Mouse (Mus musculus): Measurements from ENCODE around the gene Psmc3. TPM values are rescaled to one million over a fixed set of nuclear protein-coding genes. Genes with fewer than 3 reads are reported as not detected.
A peak's percentile ranks its signal among the peaks of the same experiment; 100 is the strongest.

The Psmc3 gene
- polyA plus RNA-seq, 1 experiment = 127 TPM

DNA sequence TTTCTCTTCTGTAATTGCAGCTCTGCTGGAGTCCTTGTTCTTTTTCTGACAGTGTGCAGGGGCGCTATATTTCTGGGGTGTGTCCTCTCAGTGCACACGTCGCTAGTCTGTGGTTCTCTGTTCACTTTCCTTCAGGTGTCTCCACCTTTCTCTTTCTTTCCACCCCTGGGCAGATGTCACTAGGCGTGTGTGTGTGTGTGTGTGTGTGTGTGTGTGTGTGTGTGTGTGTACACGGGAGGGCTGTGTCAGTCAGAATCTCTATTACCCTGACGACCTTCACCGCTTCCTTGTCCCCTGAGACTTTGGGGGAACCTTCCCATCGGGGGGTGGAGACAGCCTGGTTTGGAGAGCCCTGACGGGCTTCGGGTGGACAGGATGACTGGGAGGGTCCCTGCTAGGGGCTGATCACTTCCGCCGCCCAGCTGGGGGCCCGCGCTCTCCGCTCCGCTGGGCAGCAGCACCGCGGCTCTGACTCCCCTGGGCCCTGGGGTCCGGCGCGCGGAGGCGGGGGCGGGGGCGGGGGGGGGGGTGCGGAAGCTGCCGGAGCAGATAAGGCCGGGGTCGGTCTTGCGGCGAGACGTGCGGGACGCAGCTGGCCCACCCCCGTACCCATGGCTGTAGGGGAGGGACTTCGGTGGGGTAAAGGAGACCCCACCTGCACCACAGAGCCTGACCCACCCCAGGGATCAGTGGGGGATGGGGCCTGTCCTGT is 24.7 kb downstream of the Psmc3 start:
- TF ChIP-seq GATA1 (IDR thresholded peaks at IDR 0.05; ENCODE audit: borderline replicate concordance, low read length) = no peak
- no peak for TF ChIP-seq FLI1 (IDR thresholded peaks at IDR 0.05; ENCODE audit: low read length)

DNA sequence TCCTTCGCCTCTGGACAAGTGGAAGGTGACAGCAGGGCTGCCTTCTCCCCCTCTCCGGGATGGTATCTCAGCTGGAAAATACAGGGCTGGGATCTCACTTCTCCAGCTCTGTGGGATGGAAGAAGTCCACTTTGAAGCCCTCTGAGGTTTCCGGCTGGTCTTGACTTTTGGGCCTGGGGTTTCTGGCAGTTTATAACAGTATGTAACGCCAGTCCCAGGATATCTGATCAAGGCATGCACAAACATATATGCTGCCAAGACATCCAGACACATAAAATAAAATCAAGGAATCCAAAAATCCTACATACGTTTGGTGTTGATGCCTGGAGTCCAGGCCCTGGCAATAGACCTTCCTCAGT is 25.2 kb downstream of the Psmc3 start:
- Histone ChIP-seq H3K4me1 (peaks cover 75% of the 10 kb centered on the region), H3K27me3 (replicated peaks) (no peaks in the 10 kb centered on the region), H3K9me3 (no peaks in the 10 kb centered on the region), H3K4me3 (replicated peaks) (peak overlapping the region; percentile 91), H3K36me3 (replicated peaks; ENCODE audit: low read length) (no peaks in the 10 kb centered on the region)
- TF ChIP-seq FLI1 (IDR thresholded peaks at IDR 0.05; ENCODE audit: low read length) = no peak
- TF ChIP-seq GATA1 (IDR thresholded peaks at IDR 0.05; ENCODE audit: borderline replicate concordance, low read length) = no peak

More for the DNA sequence above, 24.7 kb downstream of the Psmc3 start:
- H3K27me3 ChIP-seq (replicated peaks) = no peaks in the 10 kb centered on the region
- no peaks in the 10 kb centered on the region for H3K9me3 ChIP-seq
- H3K4me3 ChIP-seq (replicated peaks) = peak overlapping the region; percentile 91
- peaks cover 69% of the 10 kb centered on the region for H3K4me1 ChIP-seq
- no peaks in the 10 kb centered on the region for H3K36me3 ChIP-seq (replicated peaks; ENCODE audit: low read length)

DNA sequence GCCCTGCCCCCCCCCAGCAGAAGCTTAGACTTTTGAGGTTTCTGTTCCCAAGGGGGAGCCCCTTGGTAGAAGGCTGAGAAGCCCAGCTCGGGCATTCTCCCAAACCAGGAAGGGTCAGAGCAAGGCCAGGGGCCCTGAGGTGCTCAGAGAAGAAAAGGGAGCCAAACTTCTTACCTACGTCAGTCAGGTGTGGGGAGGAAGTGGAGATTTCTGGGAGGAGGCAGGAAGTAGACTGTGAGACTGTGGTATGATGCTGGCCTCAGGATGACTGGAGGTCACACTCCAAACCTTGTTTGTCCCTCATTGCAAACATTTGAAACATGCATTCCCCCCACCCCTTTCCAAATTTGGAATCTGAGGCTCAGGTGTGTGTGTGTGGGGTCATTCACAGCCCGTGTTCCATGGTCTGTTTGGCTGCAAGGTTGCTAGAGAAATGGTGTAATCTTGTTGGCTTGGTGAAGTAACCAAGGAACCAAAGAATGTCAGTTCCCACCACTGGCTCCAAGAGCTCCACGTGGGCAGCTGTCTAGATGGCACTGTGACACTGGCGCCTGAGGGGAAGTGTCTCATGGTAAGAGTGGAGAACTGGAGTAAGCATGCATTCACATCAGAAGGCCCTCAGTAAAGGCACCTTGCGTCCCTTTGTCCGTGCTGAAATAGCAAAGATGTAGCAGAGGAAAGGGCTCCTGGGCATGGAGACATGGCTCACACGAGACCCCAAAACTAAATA is 27.1 kb downstream of the Psmc3 start:
- Histone ChIP-seq H3K36me3 (replicated peaks; ENCODE audit: low read length) (no peaks in the 10 kb centered on the region), H3K9me3 (no peaks in the 10 kb centered on the region), H3K27me3 (replicated peaks) (no peaks in the 10 kb centered on the region), H3K4me3 (replicated peaks) (peak overlapping the region; percentile 59), H3K4me1 (peaks cover 81% of the 10 kb centered on the region)
- TF ChIP-seq GATA1 (IDR thresholded peaks at IDR 0.05; ENCODE audit: borderline replicate concordance, low read length) = no peak
- TF ChIP-seq FLI1 (IDR thresholded peaks at IDR 0.05; ENCODE audit: low read length) = no peak

DNA sequence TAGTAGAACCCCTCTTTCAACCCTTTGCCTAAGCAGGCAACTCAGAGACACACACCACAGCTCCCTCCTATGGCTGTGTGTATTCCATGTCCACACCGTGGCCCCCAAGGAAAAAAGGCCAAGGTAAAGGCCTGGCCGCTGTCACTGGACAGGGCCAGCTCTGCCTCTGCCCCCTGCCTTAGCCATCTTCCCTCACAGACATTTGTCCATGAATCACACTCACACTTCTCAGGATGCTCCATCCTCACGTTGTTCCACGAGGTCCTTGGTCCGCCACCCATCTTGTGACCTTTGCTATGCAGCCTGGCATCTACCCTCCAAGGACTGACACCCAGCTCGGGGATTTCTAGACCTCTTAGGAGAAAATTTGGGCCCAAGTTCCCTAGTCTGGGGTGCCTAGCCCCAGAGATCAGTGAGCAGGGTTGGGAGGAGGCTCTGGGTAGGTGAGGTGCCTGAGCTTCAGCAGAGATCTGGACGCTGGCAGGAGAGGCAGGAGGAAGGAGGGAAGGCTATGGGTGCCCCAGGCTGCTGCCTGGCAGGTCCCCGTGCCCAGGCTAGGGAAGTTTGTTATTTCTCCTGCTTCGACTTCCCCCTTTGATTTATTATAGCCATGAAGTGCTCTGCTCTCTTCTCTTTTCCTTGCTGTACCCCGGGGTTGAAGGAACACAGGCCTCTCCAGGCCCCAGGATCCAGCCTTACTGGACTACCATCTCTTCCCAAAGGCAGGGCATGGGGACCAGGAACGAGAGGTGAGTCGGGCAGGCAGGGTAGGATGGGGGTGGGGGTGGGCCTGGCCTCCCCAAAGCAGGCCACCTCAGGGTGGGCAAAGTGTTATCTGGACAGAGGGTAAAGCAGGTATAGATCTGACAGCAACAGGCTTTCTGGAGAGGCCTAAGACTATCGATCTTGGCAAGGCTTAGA is 28.2 kb downstream of the Psmc3 start, which contains the start of gene Spi1:
Gene Spi1, plus strand, starts transcription at position 616 of the 921 bp plus-strand sequence.
- no peaks in the 10 kb centered on the region for H3K36me3 ChIP-seq (replicated peaks; ENCODE audit: low read length)
- no peaks in the 10 kb centered on the region for H3K9me3 ChIP-seq
- H3K27me3 ChIP-seq (replicated peaks) = no peaks in the 10 kb centered on the region
- H3K4me3 ChIP-seq (replicated peaks) = peak within 1 kb of the TSS; percentile 87
- no peak for TF ChIP-seq FLI1 (IDR thresholded peaks at IDR 0.05; ENCODE audit: low read length)
- no peak for TF ChIP-seq GATA1 (IDR thresholded peaks at IDR 0.05; ENCODE audit: borderline replicate concordance, low read length)
- peaks cover 89% of the 10 kb centered on the region for H3K4me1 ChIP-seq

DNA sequence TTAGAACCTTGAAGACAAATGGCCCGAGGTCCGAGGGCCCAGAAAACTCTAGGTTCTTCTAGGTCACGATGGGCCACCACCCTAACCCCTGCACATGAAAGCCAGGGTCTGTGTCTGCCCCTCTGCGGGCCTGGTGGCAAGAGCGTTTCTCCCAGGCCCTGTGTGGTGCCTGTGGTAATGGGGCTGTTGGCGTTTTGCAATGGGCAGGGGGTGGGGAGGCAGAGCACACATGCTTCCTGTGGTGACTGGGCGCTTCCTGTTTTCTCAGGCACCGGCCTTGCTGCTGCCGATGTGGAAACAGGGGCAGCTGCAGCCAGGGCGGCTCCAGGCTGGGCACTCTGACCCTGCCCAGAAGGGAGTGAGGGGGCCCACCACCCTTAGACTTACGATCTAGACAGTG is 29.0 kb downstream of the Psmc3 start:
- TF ChIP-seq FLI1 (IDR thresholded peaks at IDR 0.05; ENCODE audit: low read length) = peak; percentile 88
- TF ChIP-seq GATA1 (IDR thresholded peaks at IDR 0.05; ENCODE audit: borderline replicate concordance, low read length) = no peak
- Histone ChIP-seq H3K9me3 (no peaks in the 10 kb centered on the region), H3K4me3 (replicated peaks) (peak overlapping the region; percentile 87), H3K4me1 (peaks cover 95% of the 10 kb centered on the region), H3K36me3 (replicated peaks; ENCODE audit: low read length) (no peaks in the 10 kb centered on the region), H3K27me3 (replicated peaks) (no peaks in the 10 kb centered on the region)

DNA sequence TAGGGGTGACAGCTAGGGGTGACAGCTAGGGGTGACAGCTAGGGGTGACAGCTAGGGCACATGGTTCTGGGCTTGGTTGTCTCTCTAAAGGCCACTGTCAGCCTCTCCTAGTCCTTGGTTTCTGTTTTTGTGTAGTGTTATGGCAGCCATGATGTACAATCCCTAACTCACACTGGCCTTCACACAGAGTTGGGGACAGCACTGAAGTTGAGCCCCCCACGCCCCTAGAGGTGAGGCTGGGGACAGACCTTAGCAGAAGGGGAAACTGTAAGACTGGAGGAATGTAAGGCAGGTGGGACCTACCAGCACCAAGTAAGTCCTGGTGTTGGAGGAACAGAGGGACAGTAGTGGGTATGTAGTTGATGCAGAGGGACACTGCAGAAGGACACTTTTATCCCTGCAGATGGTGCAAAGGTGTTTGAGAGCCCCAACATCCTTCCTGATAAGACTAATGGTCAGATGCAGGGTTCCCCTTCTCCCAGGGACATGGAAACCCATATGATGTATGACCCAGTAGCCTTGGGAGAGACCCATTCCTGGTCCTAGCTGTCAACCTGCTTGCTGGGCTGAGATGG is 29.6 kb downstream of the Psmc3 start:
- no peaks in the 10 kb centered on the region for H3K36me3 ChIP-seq (replicated peaks; ENCODE audit: low read length)
- TF ChIP-seq GATA1 (IDR thresholded peaks at IDR 0.05; ENCODE audit: borderline replicate concordance, low read length) (no peak), FLI1 (IDR thresholded peaks at IDR 0.05; ENCODE audit: low read length) (no peak)
- peaks cover 95% of the 10 kb centered on the region for H3K4me1 ChIP-seq
- H3K4me3 ChIP-seq (replicated peaks) = peak overlapping the region; percentile 87
- H3K9me3 ChIP-seq = no peaks in the 10 kb centered on the region
- no peaks in the 10 kb centered on the region for H3K27me3 ChIP-seq (replicated peaks)

DNA sequence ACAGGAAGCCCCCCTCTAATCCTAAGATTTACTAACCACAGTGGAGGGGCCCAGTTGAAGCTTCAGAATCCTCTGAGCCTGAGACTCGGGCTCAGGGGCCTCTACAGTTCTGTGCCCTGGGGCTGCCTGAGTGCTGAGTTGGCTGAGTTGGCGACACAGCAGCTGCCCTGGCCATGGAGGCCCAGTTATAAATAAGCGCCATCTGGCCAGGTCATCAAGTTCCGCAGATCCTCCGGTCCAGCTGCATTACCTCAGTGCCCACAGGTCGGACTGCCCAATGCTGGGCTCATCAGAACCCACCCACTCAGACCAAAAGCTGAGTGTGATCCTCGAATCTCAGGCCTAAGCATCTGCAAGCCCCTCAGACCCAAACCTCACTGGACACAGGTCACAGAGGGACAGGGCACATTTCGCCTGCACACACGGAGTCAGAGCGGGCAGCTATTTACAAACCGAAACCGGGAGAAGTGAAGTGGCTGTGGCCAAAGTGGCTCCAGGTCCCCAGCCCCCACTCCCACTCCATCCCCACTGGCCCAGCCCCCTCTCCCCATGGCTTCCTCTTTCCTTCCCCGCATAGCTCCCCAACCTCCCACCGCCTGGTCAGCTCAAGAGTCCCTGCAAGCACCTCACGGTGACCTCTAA is 30.5 kb downstream of the Psmc3 start:
- Histone ChIP-seq H3K4me1 (peaks cover 95% of the 10 kb centered on the region), H3K36me3 (replicated peaks; ENCODE audit: low read length) (peaks cover 3% of the 10 kb centered on the region), H3K4me3 (replicated peaks) (peak overlapping the region; percentile 82), H3K9me3 (no peaks in the 10 kb centered on the region), H3K27me3 (replicated peaks) (no peaks in the 10 kb centered on the region)
- no peak for TF ChIP-seq GATA1 (IDR thresholded peaks at IDR 0.05; ENCODE audit: borderline replicate concordance, low read length)
- TF ChIP-seq FLI1 (IDR thresholded peaks at IDR 0.05; ENCODE audit: low read length) = no peak

DNA sequence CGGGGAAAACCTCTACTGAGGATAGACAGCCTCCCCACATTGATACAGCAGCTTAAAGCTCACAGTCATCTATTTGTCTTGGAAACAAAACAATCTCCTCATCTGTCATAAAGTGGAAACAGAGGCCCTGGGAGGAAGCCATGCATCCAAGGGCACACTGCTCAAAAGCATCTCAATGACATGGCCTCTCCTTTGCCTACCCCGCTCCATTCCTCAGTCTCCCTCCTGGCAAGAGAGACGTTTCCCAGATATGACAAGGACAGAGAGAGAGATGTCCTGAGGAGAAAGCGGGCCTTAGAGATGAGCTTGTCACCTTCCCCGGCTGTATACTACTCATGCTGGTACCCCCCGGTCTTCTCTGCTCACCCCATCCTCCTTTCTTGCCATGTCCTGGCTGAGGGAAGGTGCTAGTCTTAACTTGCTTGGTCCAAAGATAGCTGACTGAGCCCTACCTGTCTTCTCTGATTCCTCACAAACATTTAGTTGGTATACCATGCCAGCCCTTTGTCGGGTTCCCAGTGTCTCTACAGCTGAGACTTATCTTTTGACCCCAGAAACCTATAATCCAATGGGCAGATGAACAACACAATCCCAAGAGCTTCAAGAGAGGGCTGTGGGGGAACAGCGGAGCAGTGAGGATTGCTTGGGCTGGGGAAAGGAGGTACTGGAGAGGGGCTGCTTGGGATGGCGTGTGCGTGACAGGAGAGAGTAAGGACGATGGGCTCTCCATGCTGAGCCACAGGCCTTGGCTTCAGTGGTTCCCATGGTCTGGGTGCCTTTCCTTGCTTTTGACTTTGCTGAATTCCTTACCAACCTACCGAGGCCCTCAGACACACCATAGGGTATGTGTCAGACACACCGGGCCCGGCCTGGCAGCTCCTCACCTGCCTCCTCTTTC is 31.9 kb downstream of the Psmc3 start:
- H3K36me3 ChIP-seq (replicated peaks; ENCODE audit: low read length) = peaks cover 6% of the 10 kb centered on the region
- H3K4me1 ChIP-seq = peaks cover 98% of the 10 kb centered on the region
- peak overlapping the region; percentile 51 for H3K4me3 ChIP-seq (replicated peaks)
- no peaks in the 10 kb centered on the region for H3K9me3 ChIP-seq
- TF ChIP-seq GATA1 (IDR thresholded peaks at IDR 0.05; ENCODE audit: borderline replicate concordance, low read length) = no peak
- no peak for TF ChIP-seq FLI1 (IDR thresholded peaks at IDR 0.05; ENCODE audit: low read length)
- no peaks in the 10 kb centered on the region for H3K27me3 ChIP-seq (replicated peaks)

All from megakaryocyte, embryonic 14.5 days (primary cell).